Mouse (Mus musculus) layer of hippocampus, adult 18-20 months (tissue): Measurements from ENCODE around the gene Dok4. TPM values are rescaled to one million over a fixed set of nuclear protein-coding genes. Genes with fewer than 3 reads are reported as not detected.
A peak's percentile ranks its signal among the peaks of the same experiment; 100 is the strongest.

Experiments
- DNase-seq, 2 experiments: peaks; one replicate each; pipeline ENCODE4 v3.0.0; 2022; ENCODE audit warnings: low spot score in 2 of 2
- total RNA-seq, 2 experiments: library from RNA; stranded (reverse); gene quantifications; 2 replicates each; pipeline ENCODE4 v1.2.3; 2021

Gene Dok4
- total RNA-seq, 2 experiments from 2014 or later = 21.5 to 23.8 TPM

DNA sequence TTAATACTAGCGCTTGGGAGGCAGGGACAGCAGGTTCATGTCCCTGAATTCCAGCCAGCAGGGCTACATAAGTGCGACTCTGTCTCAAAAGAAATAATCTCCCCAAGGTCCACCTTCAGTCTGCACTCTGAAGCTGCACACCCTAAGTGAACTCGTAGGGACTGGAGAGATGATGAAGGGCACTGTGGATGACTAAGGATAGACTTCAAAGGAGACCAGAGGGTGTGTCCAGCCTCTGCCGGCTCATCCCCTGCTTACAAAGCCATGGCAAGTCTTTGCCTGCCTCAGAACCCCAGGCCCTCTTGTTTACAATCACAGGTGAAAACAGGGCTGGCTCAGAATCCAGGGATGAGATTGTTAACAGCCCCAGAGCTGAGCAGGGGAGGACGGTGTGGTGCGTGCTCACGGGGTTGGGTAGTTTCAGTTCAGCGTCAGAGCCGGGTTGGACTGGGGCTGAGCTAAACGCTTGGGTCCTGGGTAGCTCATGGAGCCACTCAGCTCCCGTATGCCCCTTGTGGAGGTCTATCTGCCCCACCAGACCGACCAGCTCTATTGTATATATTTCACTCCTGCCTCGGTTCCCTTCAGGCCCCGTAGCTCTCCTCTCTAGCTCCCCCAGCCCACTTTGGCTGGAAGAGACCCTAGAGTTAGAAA, 12.4 kb upstream of the Dok4 start:
- no peak for DNase-seq

DNA sequence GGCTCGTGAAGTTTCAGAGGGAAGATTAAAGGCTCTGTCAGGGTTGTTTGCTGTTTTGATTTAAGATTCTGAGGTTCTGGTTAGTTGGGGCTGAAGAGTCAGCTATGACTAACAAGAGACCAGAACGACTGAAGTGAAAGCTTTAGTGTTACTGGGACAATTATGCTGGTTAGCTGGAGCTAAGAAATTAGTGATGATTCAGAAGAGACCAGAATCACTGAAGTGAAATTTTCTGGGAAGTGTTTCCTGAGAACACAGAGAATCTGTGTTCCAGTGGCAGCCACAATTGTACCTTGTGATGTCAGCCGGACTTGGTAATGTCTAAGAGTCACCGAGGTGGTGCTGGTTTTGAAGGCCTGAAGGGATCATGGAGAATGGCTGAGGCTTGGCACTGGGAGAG, 4.6 kb upstream of the Dok4 start:
- no peak for DNase-seq

DNA sequence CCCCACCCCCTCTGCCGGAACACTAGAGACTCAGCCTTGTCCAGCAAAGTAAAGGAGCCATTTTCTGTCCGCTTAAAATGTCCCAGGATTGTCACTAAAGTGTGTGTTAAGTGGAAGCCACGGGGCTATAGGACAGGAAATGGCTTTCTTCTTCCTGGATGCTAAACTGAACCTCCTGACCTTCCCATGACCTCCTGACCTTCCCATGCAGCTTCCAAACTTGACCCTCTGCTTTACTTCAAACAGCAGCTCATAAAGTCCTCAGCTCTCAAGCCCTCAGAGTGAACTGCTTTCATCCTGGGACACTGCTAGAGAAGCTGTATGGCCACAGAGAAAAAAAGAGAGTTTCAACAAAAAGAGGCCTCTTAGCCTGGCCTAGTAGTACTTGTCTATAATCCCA, 690 bp upstream of the Dok4 start:
- no peak for DNase-seq

DNA sequence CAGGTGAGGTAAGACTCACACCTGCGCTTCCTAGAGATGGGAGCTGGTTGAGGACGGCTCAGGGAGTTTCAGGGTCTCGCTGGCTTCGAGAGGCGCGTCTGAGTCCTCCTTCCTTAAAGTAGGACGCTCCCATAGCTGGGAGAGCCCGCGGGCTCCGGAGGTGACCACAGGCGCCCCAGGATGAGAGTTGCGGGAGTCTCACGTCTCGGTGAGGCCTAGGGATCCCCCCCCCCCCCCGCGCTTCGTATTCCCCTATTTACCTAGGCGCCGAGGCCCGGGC, 319 bp downstream of the Dok4 start:
- no peak for DNase-seq

DNA sequence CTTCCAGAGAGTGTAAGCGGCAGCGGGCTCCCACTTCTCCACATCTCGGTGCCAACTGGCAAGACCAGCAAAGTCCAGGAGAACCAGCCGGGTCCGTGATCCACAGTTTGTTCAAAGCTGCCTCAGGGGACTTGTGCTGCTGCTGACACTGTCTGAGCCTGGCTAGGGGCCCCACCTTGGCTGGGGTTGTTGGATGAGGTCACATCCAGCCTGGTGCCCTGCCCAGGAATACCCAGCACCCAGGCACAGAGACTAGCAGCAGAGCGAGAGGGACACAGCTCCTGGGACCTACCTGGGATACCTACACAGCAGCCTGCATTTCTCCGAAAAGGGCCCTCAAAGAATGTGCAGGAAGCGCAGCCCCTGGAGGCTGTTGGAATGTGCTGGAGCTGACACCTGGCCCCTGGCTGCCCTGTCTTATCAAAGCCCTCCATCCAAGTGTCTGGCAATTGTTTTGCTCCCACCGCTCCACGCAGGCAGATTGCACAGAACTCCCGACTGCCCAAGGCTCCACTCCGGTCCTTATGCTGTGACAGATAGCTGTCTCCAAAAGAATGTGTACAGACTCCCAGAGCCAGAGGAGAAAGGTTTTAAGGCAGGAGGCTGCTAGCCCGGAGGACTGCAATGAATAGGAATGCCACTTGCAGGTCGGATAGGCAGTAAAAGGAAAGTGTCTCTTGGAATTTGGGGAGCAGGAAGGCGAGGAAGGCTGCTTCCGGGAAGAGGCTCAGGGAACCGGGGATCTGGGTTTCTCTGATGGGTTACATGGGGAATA, 847 bp downstream of the Dok4 start:
- DNase-seq = peak in 1 of 2 experiments; percentile 6

DNA sequence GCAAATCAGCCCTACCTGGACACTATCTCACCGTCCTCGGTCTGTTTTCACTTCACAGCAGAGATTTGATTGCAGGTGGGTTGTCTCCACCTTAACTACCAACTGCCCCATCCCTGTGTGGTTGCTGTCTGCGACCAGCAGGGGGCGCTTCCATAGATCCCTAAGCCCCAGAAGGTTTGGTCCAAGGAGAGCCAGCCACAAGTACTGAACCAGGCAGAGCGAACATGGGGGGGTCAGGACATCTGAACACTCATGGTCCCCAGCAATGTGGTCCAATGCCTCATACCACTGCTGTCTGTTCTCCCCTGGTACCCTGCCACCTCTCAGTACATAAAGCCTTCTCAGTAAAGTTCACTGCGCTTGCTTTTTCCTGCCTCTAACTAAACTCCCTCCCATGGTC, 1.8 kb downstream of the Dok4 start:
- peak in 1 of 2 experiments; percentile 73 for DNase-seq

DNA sequence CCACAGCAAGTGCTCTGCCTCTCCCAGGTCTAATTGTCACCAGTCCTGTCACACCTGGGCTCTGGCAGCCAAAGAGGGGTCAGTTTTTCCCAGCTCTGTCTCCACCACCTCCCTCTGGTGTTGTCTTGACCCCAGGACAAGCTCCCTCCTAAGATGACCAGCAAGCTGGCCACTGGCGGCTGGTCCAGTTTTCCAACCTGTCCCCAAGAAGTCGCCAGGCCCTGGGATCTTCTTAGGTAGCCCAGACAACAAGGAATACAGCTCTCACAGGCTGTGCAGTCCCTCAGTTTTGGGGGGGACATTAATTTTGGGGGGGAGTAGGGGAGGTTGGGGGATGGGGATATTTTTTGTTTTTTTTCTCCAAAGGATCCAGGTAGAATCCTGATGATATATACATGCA, 3.6 kb downstream of the Dok4 start:
- no peak for DNase-seq

DNA sequence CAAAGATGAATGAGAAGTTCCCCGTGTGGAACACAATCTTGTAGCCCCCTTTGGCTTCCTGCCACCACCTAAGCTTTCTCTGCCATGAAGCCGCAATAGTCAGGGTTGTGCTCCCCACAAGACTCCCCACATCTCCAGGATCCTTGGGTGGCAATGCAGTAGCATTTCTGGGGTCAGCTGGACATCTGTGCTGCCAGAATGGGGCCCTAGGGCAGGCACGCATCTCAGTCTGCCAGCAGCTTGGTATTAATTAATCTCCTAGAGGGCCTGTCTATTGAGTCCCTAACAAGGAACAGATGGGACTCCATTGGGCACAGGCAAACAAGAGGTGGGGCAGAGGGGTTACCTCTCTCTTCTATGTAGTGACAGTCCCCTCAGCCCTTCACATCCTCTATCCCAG, 4.0 kb downstream of the Dok4 start:
- DNase-seq = no peak

DNA sequence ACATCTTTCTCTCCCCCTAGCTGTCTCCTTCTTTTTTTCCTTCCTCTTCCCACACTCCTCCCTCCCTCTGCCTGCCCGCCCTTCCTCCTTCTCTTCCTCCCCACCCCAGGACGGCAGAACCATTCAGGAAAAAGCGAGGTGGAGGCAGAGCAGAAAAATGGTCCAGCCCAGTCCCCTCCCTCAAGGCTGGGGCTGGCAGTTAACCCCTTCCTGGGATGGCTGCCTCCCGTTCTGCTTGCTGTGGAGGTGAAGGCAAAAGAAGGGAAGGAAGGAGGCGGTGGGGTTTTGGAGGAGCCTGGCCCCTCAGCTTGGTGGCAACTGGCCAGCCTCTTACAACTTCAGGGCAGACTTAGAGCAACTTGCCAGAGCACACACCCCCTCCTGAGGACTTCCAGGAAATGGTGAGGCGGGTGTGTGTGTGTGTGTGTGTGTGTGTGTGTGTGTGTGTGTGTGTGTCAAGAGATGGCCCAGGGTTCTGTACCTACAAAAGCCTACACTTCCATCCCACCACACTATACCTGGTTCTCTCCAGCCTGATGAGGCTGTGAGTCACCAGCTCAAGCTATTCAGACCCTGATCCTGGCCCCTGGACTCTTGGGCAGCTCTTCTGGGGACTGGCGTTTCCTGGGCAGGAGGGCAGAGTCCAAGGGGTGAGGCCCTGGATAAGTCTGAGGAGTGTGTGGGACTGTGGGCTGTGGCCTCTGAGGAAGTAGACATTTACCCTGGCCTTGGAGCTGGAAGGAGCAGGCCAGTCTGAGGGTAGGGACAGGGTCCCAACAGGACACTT, 4.8 kb downstream of the Dok4 start:
- peak; percentile 79 to 81 for DNase-seq

DNA sequence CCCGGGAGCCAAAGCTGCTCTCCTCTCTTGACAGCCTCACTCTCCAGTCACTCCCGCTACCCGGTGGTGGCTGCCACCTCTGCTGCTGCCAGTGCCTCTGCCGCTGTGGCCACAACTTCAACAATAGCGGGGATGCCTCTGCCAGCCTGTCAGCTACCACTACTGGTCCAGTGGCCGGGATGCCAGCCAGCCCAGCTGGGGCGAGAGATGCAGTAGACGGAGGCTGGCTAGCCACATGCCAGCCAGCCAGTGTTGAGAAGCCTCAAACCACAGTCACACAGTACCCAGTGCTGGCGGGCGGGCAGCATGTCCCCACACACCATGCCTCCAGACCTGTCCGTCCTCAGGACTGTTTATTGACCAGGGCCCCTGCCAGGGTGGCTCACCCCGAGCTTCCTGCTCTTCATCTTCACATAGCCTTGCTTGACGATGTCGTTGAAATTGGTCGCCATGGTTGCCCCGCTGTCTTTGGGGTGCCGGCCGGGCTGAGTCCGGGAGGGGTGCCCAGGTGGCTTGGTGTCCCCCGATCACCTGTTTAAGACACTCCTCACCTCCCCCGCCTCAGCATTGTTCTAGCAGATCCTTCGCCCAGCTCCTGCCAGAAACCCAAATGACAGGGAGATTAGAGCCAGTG, 5.5 kb downstream of the Dok4 start:
- peak; percentile 58 to 66 for DNase-seq

DNA sequence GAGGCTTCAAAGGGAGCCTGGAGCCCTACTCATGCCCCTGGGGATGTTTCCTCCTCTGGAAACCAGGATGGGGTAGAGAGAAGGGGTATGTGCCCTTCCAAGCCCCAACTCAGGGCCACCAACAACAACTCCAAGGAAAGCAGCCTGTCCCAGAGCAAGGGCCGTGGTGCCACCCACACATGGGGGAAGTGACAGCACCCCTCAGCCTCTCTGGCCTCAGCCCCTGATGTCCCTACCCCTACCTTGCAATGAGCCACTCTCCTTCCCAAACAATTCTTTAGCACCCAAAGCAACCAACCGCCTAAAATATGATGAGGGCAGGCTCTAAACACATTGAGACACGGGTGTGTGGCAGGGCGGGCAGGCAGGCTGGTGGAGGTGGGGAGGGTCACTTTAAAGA, 6.1 kb downstream of the Dok4 start:
- no peak for DNase-seq

DNA sequence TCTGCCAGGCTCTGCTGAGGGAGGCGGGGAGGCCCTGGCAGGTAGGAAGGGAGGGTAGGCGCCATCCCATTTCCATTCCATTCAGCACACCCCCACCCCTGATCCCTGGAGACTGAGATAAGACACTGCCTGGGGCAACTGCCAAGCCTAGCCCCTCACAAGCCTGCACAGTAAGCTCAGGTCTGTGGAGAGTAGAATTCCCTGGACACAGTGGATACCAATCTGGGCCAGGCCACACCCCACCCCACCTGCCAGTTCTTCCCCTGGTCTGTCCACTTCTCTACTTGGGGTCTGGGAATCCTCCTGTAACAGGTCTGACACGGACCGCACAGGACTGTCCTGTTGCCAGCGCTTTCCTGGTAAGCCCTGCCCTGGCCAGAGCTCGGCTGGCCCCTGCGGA, 7.0 kb downstream of the Dok4 start:
- DNase-seq = no peak

DNA sequence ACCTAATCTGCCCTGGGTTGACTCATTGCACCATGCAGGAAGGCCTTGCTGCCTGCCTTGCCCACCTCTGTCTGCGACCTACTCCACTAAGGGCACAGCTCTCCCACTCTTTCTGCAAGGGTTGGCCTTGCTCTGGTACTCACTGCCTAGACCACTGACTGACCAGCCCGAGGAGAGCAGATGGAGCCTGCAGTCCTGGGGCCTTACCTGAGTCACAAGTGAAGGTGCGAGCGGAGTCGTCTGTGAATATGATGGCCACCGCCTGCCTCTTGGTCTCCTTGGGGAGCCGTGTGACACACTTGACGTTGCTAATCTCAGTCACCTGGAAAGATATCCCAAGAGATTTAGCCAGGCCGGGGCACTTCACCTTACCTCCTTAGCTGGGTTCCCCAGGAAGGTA, 9.2 kb downstream of the Dok4 start:
- DNase-seq = no peak

DNA sequence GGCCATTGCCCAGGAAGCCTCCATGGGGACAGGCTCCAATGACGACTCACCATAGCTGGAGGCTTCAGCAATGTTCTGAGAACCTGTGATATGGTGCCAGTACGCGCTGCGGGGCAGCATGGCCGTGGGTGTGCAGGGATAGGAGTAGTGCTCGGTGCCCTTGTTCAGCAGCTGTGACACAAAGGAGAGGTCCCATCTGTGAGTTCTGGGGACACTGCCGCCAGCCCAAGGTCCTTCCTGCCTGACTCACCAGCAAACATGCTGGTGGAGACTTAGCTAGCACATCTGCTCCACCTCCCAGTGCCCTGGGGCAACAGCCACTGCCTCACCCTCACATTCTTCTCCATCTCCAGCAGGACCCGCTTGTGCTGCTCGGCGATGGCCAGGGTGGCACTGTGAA, 10.8 kb downstream of the Dok4 start:
- DNase-seq = peak in 1 of 2 experiments; percentile 52

DNA sequence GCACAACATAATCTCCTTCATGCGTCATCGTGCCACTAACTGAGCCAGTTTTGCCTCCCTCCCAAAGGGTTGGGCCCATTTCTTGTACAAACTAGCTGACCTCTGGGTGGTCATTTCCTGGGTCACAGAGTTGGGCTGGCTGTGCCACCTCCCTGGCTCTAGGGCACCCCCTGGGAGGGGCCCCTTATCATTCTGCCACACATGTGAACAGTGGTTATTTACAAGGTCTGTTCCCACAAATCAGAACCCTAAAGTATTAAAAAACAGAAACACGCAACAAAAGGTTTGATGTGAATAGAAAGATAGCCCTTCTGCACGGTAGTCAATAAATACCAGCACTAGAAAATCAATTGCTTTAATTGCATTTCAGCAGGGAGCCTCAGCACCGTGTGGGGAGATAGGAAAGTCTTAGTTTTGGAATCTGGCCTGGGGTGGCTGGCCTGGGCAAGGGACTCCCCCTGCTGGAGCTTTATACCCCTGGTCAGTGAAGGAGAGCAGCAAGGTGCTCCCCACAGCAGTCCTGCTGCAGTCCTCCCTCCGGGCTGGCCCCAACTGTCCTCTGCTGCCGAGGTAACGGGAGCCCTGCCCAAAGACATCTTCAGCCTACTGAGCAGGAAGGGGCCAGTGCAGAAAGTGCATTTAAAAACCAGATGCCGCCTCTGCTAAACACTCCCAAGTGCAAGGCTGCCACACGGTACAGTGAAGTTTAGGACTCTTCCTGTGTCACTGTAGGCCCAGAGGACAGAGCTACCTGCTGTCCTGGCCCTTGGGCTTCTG, 12.0 kb downstream of the Dok4 start:
- DNase-seq = no peak

DNA sequence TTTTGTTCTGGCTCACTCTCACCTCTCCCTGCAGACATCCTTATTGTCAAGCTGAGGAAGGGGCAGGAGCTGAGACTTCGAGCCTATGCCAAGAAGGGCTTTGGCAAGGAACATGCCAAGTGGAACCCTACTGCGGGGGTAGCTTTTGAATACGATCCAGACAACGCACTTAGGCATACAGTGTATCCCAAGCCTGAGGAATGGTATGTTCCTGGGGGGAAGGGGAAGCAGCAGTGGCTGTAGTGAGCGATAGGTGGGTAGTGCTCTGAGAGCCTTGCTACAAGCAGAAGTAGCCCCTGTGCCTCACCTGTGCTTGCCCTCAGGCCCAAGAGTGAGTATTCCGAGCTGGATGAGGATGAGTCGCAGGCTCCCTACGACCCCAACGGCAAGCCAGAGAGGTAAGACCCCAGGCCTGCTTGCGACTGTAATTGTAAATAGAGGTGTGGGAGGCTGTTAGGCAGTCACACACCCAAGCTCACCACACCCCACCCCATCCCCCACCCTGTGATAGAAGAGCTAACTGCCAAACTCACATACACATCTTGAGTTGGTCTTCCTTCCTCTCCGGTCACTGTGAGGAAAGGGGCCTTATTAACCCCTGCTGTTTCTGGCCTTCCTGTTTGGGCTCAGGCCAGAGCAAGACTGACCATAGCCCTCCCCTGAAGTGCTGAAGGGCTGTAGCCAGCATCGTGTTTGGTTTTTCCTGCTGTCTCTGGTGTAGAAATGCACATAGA, 13.5 kb downstream of the Dok4 start:
- DNase-seq = no peak

DNA sequence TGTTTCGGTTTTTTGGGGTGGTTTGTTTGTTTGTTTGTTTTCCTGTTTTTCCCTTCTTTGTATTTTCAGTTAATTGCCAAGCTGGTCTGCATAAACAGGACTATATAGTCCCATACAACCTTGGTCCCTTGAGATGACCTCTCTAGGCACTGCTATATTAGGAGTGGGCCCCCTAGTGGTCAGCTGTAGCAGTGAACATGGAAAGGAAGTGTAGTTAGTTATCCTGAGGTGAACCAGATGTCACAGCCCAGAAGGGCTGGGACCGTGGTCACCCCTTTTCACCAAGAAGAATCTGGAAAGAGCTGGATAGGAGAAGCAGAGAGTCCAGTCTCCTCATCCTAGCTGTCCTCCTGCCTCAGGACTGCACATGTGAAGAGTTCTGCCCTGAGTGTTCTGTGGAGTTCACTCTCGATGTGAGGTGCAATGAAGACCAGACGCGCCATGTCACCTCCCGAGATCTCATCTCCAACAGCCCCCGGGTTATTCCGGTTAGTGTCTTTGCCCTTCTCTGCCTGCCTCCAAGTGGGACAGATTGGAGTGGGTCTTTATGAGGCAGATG, 14.7 kb downstream of the Dok4 start:
- peak in 1 of 2 experiments; percentile 65 for DNase-seq

DNA sequence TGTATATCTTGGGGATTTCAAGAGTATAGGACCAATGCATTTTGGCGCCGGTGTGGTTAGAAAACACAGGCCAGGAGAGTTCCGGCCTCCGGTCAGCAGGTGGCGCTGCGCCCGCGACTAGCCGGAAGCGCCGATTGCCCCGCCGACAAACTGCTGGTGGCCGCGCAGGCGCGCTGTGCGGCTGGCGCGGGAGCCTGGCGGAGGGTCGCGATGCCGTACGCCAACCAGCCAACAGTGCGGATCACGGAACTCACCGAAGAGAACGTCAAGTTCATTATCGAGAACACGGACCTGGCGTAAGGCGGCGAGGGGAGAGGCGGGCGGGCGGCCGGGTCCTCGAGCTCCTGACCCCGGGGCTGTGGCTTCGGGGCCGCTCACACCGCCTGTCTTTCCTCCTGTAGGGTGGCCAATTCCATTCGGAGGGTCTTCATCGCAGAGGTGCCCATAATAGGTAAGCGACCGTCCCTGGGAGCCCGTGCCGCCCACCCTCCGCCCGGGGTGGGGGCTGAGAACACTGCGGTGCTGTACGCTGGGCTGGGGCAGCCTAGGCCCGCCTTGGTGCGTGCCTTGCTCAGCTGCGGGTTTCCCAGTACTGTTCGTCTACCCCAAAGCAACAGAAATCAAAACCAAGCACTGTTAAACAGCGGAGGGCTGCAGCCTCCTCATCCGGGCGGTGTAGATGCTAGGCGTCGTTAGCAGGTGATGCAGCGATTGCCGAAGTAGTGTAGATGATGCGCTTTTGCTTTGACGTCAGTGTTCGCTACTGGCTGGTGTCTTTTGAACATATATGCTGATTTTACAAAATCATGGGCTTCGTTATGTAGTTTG, 18.6 kb downstream of the Dok4 start, which contains the start of gene Polr2c:
Polr2c (plus strand) TSS at position 105 of the 828 bp plus-strand sequence.
- DNase-seq = peak; percentile 86 to 93

DNA sequence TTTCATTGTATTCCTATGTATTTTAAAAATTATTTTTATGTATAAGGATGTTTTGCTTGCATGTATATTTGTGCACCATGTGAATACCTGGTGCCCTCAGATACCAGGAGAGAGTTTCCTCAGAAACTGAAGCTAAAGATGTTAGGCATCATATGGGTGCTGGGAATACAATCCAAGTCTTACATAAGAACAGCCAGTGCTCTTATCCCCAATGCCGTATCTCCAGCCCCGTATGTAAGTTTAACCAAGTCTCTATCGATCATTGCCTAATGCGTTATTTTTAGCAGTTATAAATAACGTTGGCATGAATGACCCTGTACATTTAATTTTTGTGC, 19.2 kb downstream of the Dok4 start:
- DNase-seq = no peak
